Mouse (Mus musculus): ENCODE measurements at regions not wholly inside any gene's neighbourhood (a gene's known extent, or its start where the extent isn't known, plus 50 kb on each side); places are given as distances from the start of the nearest gene placed in this dataset.

- Histone ChIP-seq H3K4me1 (ENCODE audit: insufficient read depth, low read length) (no peaks in the 10 kb centered on the region), H3K36me3 (ENCODE audit: insufficient read depth, low read length) (no peaks in the 10 kb centered on the region), H3K9ac (replicated peaks; ENCODE audit: low read length, poor library complexity, severe bottlenecking) (no peak overlapping the region), H3K27ac (ENCODE audit: low read depth, low read length) (no peak overlapping the region), H3K4me2 (ENCODE audit: low read depth, low read length, poor library complexity, severe bottlenecking) (no peak overlapping the region), H3K27me3 (ENCODE audit: insufficient read depth, low read length) (no peaks in the 10 kb centered on the region), H3K4me3 (ENCODE audit: low read depth, low read length) (no peak overlapping the region), H3K9me3 (ENCODE audit: low read length) (no peaks in the 10 kb centered on the region)
- 48% methylated on average over 1 of the region's 1 CpGs for WGBS
- DNase-seq (ENCODE audit: low spot score) (no peak), ATAC-seq (ENCODE audit: low FRiP score) (no peak)
- TF ChIP-seq CTCF (IDR thresholded peaks at IDR 0.05): no peak
Measured at GRCm38 (mm10) chr3:6887936-6888335, 267.7 kb upstream of the 1700008P02Rik start.

- Histone ChIP-seq H3K36me3 (ENCODE audit: insufficient read depth, low read length) (no peaks in the 10 kb centered on the region), H3K4me3 (ENCODE audit: low read depth, low read length) (no peak overlapping the region), H3K4me2 (ENCODE audit: low read depth, low read length, poor library complexity, severe bottlenecking) (no peak overlapping the region), H3K9ac (replicated peaks; ENCODE audit: low read length, poor library complexity, severe bottlenecking) (no peak overlapping the region), H3K9me3 (ENCODE audit: low read length) (no peaks in the 10 kb centered on the region), H3K27me3 (ENCODE audit: insufficient read depth, low read length) (no peaks in the 10 kb centered on the region), H3K4me1 (ENCODE audit: insufficient read depth, low read length) (no peaks in the 10 kb centered on the region), H3K27ac (ENCODE audit: low read depth, low read length) (no peak overlapping the region)
- TF ChIP-seq CTCF (IDR thresholded peaks at IDR 0.05): no peak
- ATAC-seq (ENCODE audit: low FRiP score) (no peak), DNase-seq (ENCODE audit: low spot score) (peak; percentile 19)
- WGBS: 54% methylated on average over 7 of the region's 7 CpGs
Measured at GRCm38 (mm10) chr3:6887053-6887700, 266.9 kb upstream of the 1700008P02Rik start.

- Histone ChIP-seq H3K4me2 (ENCODE audit: low read depth, low read length, poor library complexity, severe bottlenecking) (no peak overlapping the region), H3K27ac (ENCODE audit: low read depth, low read length) (no peak overlapping the region), H3K9ac (replicated peaks; ENCODE audit: low read length, poor library complexity, severe bottlenecking) (no peak overlapping the region), H3K4me3 (ENCODE audit: low read depth, low read length) (no peak overlapping the region), H3K36me3 (ENCODE audit: insufficient read depth, low read length) (no peaks in the 10 kb centered on the region), H3K27me3 (ENCODE audit: insufficient read depth, low read length) (no peaks in the 10 kb centered on the region), H3K4me1 (ENCODE audit: insufficient read depth, low read length) (no peaks in the 10 kb centered on the region), H3K9me3 (ENCODE audit: low read length) (no peaks in the 10 kb centered on the region)
- 68% methylated on average over 4 of the region's 4 CpGs for WGBS
- TF ChIP-seq CTCF (IDR thresholded peaks at IDR 0.05): no peak
- ATAC-seq (ENCODE audit: low FRiP score): no peak
- peak; percentile 37 for DNase-seq (ENCODE audit: low spot score)
Measured at GRCm38 (mm10) chr3:6886200-6887052, 266.2 kb upstream of the 1700008P02Rik start.

GRCm38 (mm10) chr3:6883401-6883800 lies 263.2 kb upstream of the 1700008P02Rik start:
- ATAC-seq (ENCODE audit: low FRiP score) (no peak), DNase-seq (ENCODE audit: low spot score) (no peak)
- no peak overlapping the region for H3K4me2 ChIP-seq (ENCODE audit: low read depth, low read length, poor library complexity, severe bottlenecking)
- H3K9me3 ChIP-seq (ENCODE audit: low read length): no peaks in the 10 kb centered on the region
- H3K27ac ChIP-seq (ENCODE audit: low read depth, low read length): no peak overlapping the region
- TF ChIP-seq CTCF (IDR thresholded peaks at IDR 0.05): no peak
- no peak overlapping the region for H3K4me3 ChIP-seq (ENCODE audit: low read depth, low read length)
- WGBS: 61% methylated on average over 1 of the region's 1 CpGs
- H3K4me1 ChIP-seq (ENCODE audit: insufficient read depth, low read length): no peaks in the 10 kb centered on the region
- H3K9ac ChIP-seq (replicated peaks; ENCODE audit: low read length, poor library complexity, severe bottlenecking): no peak overlapping the region
- H3K27me3 ChIP-seq (ENCODE audit: insufficient read depth, low read length): no peaks in the 10 kb centered on the region
- no peaks in the 10 kb centered on the region for H3K36me3 ChIP-seq (ENCODE audit: insufficient read depth, low read length)

GRCm38 (mm10) chr3:6876265-6876664 lies 256.0 kb upstream of the 1700008P02Rik start:
- Histone ChIP-seq H3K36me3 (ENCODE audit: insufficient read depth, low read length) (no peaks in the 10 kb centered on the region), H3K4me1 (ENCODE audit: insufficient read depth, low read length) (no peaks in the 10 kb centered on the region), H3K9me3 (ENCODE audit: low read length) (no peaks in the 10 kb centered on the region), H3K4me2 (ENCODE audit: low read depth, low read length, poor library complexity, severe bottlenecking) (no peak overlapping the region), H3K27me3 (ENCODE audit: insufficient read depth, low read length) (no peaks in the 10 kb centered on the region), H3K9ac (replicated peaks; ENCODE audit: low read length, poor library complexity, severe bottlenecking) (no peak overlapping the region), H3K27ac (ENCODE audit: low read depth, low read length) (no peak overlapping the region), H3K4me3 (ENCODE audit: low read depth, low read length) (no peak overlapping the region)
- no peak for TF ChIP-seq CTCF (IDR thresholded peaks at IDR 0.05)
- 79% methylated on average over 5 of the region's 5 CpGs for WGBS
- ATAC-seq (ENCODE audit: low FRiP score) (no peak), DNase-seq (ENCODE audit: low spot score) (no peak)

- WGBS: 32% methylated on average over 3 of the region's 3 CpGs
- Histone ChIP-seq H3K4me1 (ENCODE audit: insufficient read depth, low read length) (no peaks in the 10 kb centered on the region), H3K27me3 (ENCODE audit: insufficient read depth, low read length) (no peaks in the 10 kb centered on the region), H3K36me3 (ENCODE audit: insufficient read depth, low read length) (no peaks in the 10 kb centered on the region), H3K9ac (replicated peaks; ENCODE audit: low read length, poor library complexity, severe bottlenecking) (no peak overlapping the region), H3K4me2 (ENCODE audit: low read depth, low read length, poor library complexity, severe bottlenecking) (no peak overlapping the region), H3K4me3 (ENCODE audit: low read depth, low read length) (no peak overlapping the region), H3K9me3 (ENCODE audit: low read length) (no peaks in the 10 kb centered on the region), H3K27ac (ENCODE audit: low read depth, low read length) (no peak overlapping the region)
- no peak for DNase-seq (ENCODE audit: low spot score)
- TF ChIP-seq CTCF (IDR thresholded peaks at IDR 0.05): peak; percentile 48
- peak; percentile 88 for ATAC-seq (ENCODE audit: low FRiP score)
Measured at GRCm38 (mm10) chr3:6872170-6872569, 251.9 kb upstream of the 1700008P02Rik start.

Data from midbrain, postnatal 0 days (tissue).